Mouse (Mus musculus) T-helper 1 cell (primary cell): Measurements from ENCODE around the gene Coa5.

Source experiments
- in situ Hi-C: fragments of 300-600 bp; cut with MboI, MseI; formaldehyde crosslinking; loops from one replicate; pipeline ENCODE4 v1.15.1; 2025; ENCODE audit warnings: high pct_unique_total_duplicates

Gene Coa5

GRCm38 (mm10) chr1:37376177-37376576, 53.7 kb downstream of the Coa5 start:
- in situ Hi-C loops, result loop anchor here (25.0 kb wide), 1 partner anchor 1161 kb away; no protein-coding TSS in a partner anchor

GRCm38 (mm10) chr1:37368768-37369385, 61.0 kb downstream of the Coa5 start:
- in situ Hi-C loops, result no loop called here

GRCm38 (mm10) chr1:37368125-37368524, 61.8 kb downstream of the Coa5 start:
- in situ Hi-C loops, result no loop called here
